Mouse (Mus musculus): ENCODE data around the gene Lcat. TPM values are rescaled to one million over a fixed set of nuclear protein-coding genes. Genes with fewer than 3 reads are reported as not detected.

Gene Lcat
- polyA plus RNA-seq, 1 experiment from 2014 or later = 97.1 TPM

DNA sequence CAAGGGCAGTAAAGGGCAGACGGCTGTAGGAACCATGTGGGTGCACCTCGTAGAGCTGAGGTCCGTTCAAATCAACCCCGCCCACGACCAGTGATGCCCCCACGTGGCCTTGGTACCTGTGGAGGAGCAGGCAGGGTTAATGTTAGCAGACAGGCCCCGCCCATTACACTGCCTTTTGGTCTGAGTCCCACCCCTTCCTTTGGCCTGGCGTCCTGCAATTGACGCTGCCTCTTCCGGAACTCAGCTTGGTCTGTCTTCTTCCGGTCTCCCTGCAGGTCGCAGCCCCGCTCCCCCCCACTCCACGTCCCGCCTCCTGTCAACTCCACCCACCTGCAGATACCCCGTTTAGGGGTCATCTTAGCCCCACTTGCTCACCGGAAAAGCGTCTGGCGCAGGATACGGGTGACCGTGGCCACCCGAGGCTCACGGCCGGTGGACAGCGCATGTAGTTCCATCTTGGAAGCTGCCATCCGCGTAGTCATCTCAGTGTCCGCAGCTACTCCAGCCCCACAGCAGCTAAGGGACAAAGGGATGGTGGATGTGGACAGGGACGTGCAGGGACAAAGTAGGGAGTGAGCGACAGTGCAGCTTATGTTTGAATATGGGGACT, 6.2 kb downstream of the Lcat start:
- H3K4me1 ChIP-seq (ENCODE audit: control insufficient read depth, low read depth, low read length) = peaks cover 26% of the 10 kb centered on the region
- H3K27ac ChIP-seq (ENCODE audit: low read length) = peak overlapping the region; percentile 81
- WGBS (ENCODE audit: insufficient replicate concordance) = under 1% methylated on average over 30 of the region's 30 CpGs
- H3K4me3 ChIP-seq (ENCODE audit: low read depth, low read length) = peak overlapping the region; percentile 77
- no peaks in the 10 kb centered on the region for H3K27me3 ChIP-seq (ENCODE audit: control insufficient read depth, insufficient read depth, low read depth, low read length)
- H3K9me3 ChIP-seq (replicated peaks; ENCODE audit: control insufficient read depth, low read length) = no peaks in the 10 kb centered on the region
- peak overlapping the region; percentile 95 for H3K4me2 ChIP-seq (ENCODE audit: low read depth, low read length)
- H3K9ac ChIP-seq (ENCODE audit: low read depth, low read length) = peak overlapping the region; percentile 83
- ATAC-seq (ENCODE audit: low read depth) = peak; percentile 85
- no peaks in the 10 kb centered on the region for H3K36me3 ChIP-seq (ENCODE audit: control insufficient read depth, insufficient read depth)

DNA sequence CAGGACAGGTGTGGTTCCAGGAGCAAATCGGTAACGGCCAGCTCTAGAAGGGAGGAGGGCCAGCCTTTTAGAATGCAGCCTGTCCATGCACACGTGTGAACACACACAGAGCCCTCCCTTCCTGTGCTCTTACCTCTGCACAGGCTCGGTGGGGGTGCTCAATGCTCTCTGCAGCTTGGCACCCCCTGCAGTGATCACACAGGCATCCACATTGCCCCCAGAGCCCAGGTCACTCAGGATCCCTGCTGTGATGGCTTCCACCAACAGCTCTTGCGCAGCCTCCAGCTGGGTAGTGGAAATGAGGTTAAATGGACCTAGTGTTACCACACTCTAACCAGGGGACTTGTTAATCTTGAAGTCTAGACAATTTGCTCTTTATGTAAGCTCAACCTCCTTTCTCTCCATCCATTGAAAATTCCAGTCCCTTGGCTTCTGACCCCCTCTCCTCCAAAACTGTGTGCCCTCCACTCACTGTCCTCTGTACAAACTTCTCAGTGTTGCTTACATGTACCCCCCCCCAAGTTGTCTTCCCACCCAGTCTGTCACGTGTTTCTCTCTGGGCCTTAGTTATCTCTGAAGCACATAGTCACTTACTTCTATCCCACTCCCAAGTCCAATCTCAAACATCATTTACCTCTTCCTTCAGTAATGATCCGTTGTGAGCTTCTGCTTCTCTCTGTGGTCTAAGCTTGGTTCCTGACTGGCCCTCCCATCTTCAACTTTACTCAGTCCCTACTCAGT, 7.1 kb downstream of the Lcat start:
- peak overlapping the region; percentile 45; the same call in 1 of the 2 replicates for H3K9ac ChIP-seq (ENCODE audit: low read depth, low read length)
- no peaks in the 10 kb centered on the region for H3K27me3 ChIP-seq (ENCODE audit: control insufficient read depth, insufficient read depth, low read depth, low read length)
- H3K27ac ChIP-seq (ENCODE audit: low read length) = peak overlapping the region; percentile 18; the same call in 1 of the 2 replicates
- peaks cover 26% of the 10 kb centered on the region for H3K4me1 ChIP-seq (ENCODE audit: control insufficient read depth, low read depth, low read length)
- H3K36me3 ChIP-seq (ENCODE audit: control insufficient read depth, insufficient read depth) = no peaks in the 10 kb centered on the region
- peak overlapping the region; percentile 95 for H3K4me2 ChIP-seq (ENCODE audit: low read depth, low read length)
- peak overlapping the region; percentile 77 for H3K4me3 ChIP-seq (ENCODE audit: low read depth, low read length)
- 18% methylated on average over 7 of the region's 7 CpGs for WGBS (ENCODE audit: insufficient replicate concordance)
- no peaks in the 10 kb centered on the region for H3K9me3 ChIP-seq (replicated peaks; ENCODE audit: control insufficient read depth, low read length)
- ATAC-seq (ENCODE audit: low read depth) = no peak

DNA sequence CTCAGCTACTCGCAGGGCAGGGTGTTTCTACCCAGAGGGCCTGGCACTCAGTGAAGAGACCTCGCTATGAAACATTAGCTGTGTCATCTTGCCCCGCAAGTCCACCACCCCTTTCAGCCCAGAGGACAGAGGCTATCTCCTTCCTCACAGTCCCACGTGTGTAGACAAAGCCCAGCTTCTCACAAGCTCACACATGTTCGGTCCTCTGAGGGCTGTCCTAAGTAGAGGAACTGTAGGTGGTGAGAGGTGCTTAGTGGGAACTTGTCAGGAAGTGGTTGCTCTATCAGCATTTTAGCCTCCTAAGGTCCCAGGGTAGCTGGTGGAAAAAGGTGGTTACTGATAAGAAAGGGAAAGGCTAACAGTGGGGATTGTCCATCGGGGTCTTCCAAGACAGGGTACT, 8.1 kb downstream of the Lcat start:
- Histone ChIP-seq H3K9ac (ENCODE audit: low read depth, low read length) (no peak overlapping the region), H3K9me3 (replicated peaks; ENCODE audit: control insufficient read depth, low read length) (no peaks in the 10 kb centered on the region), H3K4me1 (ENCODE audit: control insufficient read depth, low read depth, low read length) (peaks cover 26% of the 10 kb centered on the region), H3K4me3 (ENCODE audit: low read depth, low read length) (no peak overlapping the region), H3K36me3 (ENCODE audit: control insufficient read depth, insufficient read depth) (no peaks in the 10 kb centered on the region), H3K27ac (ENCODE audit: low read length) (peak overlapping the region; percentile 21; the same call in 1 of the 2 replicates), H3K27me3 (ENCODE audit: control insufficient read depth, insufficient read depth, low read depth, low read length) (no peaks in the 10 kb centered on the region), H3K4me2 (ENCODE audit: low read depth, low read length) (no peak overlapping the region)
- ATAC-seq (ENCODE audit: low read depth) = no peak
- 18% methylated on average over 6 of the region's 6 CpGs for WGBS (ENCODE audit: insufficient replicate concordance)

DNA sequence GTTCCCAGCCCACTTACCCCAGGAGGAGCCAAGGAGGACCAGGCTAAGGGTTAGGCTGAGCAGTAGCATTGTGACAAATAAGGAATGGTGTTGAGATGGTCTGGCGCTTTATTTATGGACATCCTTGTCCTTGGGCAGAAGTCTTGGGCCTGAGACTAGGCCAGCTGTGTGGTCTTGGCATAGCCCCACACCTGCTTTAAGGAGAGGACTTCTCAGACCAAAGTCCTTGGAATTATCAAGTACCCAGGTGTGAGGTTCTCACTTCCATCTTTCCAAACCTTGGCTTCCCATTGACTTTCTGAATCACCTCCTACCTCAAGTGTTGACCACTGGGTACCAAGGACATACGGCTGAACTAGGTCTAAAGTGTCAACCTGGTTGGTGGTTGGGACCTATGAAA, 9.4 kb downstream of the Lcat start, which contains the start of gene Ctrl:
Ctrl (minus strand) TSS at position 101 of the 400 bp plus-strand sequence.
- Histone ChIP-seq H3K9ac (ENCODE audit: low read depth, low read length) (no peak within 1 kb of the TSS), H3K36me3 (ENCODE audit: control insufficient read depth, insufficient read depth) (0 out of 2 replicates have a peak, but pooled peaks cover 2% of the 10 kb centered on the region), H3K4me3 (ENCODE audit: low read depth, low read length) (no peak within 1 kb of the TSS), H3K9me3 (replicated peaks; ENCODE audit: control insufficient read depth, low read length) (no peaks in the 10 kb centered on the region), H3K4me2 (ENCODE audit: low read depth, low read length) (no peak within 1 kb of the TSS), H3K4me1 (ENCODE audit: control insufficient read depth, low read depth, low read length) (peaks cover 26% of the 10 kb centered on the region), H3K27me3 (ENCODE audit: control insufficient read depth, insufficient read depth, low read depth, low read length) (no peaks in the 10 kb centered on the region), H3K27ac (ENCODE audit: low read length) (no peak within 1 kb of the TSS)
- 78% methylated on average over 2 of the region's 2 CpGs for WGBS (ENCODE audit: insufficient replicate concordance)
- ATAC-seq (ENCODE audit: low read depth) = no peak

DNA sequence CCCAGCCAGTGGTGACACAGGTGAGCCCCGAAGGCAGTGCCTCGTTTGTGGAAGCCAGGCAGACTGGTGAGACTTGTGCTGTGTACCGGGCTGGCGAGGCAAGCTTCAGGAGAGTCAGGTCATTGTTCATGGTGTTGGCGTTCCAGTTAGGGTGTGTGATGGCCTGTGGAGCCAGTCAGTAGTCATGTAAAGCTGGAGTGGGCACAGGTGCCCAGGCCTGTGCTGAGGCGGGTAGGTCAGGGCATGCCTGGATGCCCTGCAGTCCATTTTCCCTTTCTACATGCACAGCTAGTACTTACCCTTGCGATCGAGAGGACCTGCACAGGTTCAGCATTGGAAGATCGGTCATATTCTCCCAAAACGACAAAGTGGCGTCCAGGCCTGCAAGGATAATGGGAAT, 10.7 kb downstream of the Lcat start:
- no peak overlapping the region for H3K4me3 ChIP-seq (ENCODE audit: low read depth, low read length)
- no peak overlapping the region for H3K27ac ChIP-seq (ENCODE audit: low read length)
- H3K36me3 ChIP-seq (ENCODE audit: control insufficient read depth, insufficient read depth) = 0 out of 2 replicates have a peak, but pooled peaks cover 2% of the 10 kb centered on the region
- H3K9me3 ChIP-seq (replicated peaks; ENCODE audit: control insufficient read depth, low read length) = no peaks in the 10 kb centered on the region
- WGBS (ENCODE audit: insufficient replicate concordance) = 79% methylated on average over 11 of the region's 11 CpGs
- H3K9ac ChIP-seq (ENCODE audit: low read depth, low read length) = no peak overlapping the region
- H3K4me1 ChIP-seq (ENCODE audit: control insufficient read depth, low read depth, low read length) = peaks cover 20% of the 10 kb centered on the region
- ATAC-seq (ENCODE audit: low read depth) = no peak
- H3K27me3 ChIP-seq (ENCODE audit: control insufficient read depth, insufficient read depth, low read depth, low read length) = no peaks in the 10 kb centered on the region
- H3K4me2 ChIP-seq (ENCODE audit: low read depth, low read length) = no peak overlapping the region

DNA sequence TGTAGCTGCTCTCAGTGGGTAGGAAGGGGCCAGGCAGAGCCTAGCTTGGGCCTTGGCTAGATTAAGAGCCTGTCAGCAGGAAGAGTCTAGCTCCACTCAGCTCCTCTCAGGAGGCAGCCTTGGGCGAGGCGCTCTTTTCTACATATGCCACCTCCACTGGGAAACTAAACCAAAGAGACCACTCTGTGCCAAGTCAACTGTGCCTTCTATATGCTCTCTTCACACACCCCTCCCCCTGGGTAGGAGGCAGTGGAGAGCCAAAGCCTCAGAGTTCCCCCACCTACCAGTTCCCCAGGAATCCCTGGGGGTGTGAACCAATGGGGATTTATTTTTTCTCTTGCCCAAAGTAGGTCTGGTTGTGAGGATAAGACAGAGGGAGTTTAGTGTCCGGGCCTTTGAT, 11.9 kb downstream of the Lcat start:
- no peak overlapping the region for H3K4me3 ChIP-seq (ENCODE audit: low read depth, low read length)
- peaks cover 15% of the 10 kb centered on the region for H3K4me1 ChIP-seq (ENCODE audit: control insufficient read depth, low read depth, low read length)
- H3K4me2 ChIP-seq (ENCODE audit: low read depth, low read length) = no peak overlapping the region
- ATAC-seq (ENCODE audit: low read depth) = no peak
- no peaks in the 10 kb centered on the region for H3K27me3 ChIP-seq (ENCODE audit: control insufficient read depth, insufficient read depth, low read depth, low read length)
- no peaks in the 10 kb centered on the region for H3K9me3 ChIP-seq (replicated peaks; ENCODE audit: control insufficient read depth, low read length)
- 0 out of 2 replicates have a peak, but pooled peaks cover 2% of the 10 kb centered on the region for H3K36me3 ChIP-seq (ENCODE audit: control insufficient read depth, insufficient read depth)
- WGBS (ENCODE audit: insufficient replicate concordance) = 79% methylated on average over 3 of the region's 3 CpGs
- no peak overlapping the region for H3K27ac ChIP-seq (ENCODE audit: low read length)
- H3K9ac ChIP-seq (ENCODE audit: low read depth, low read length) = no peak overlapping the region

DNA sequence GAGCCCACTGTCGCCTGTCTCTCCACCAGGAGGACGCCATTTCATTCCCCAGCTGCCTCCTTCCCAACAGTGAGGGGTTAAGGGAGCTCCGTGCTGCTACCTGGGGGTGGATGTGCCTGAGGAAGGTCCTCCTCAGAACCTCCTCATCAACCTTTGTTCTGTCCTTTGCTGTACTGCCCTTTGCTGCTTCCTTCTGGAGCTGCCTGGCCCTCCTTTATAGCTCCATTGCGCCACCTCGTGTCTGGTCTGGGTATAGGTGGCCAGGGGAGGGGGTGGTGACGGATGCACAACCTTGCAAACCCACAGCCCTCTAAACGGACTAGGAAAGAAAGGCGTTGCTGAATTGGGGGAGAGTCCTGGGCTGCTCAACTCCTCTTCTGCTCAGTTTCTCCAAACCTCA, 12.6 kb downstream of the Lcat start:
- Histone ChIP-seq H3K4me2 (ENCODE audit: low read depth, low read length) (no peak overlapping the region), H3K27me3 (ENCODE audit: control insufficient read depth, insufficient read depth, low read depth, low read length) (no peaks in the 10 kb centered on the region), H3K27ac (ENCODE audit: low read length) (no peak overlapping the region), H3K4me3 (ENCODE audit: low read depth, low read length) (no peak overlapping the region), H3K9ac (ENCODE audit: low read depth, low read length) (no peak overlapping the region), H3K36me3 (ENCODE audit: control insufficient read depth, insufficient read depth) (0 out of 2 replicates have a peak, but pooled peaks cover 2% of the 10 kb centered on the region), H3K9me3 (replicated peaks; ENCODE audit: control insufficient read depth, low read length) (no peaks in the 10 kb centered on the region), H3K4me1 (ENCODE audit: control insufficient read depth, low read depth, low read length) (peaks cover 8% of the 10 kb centered on the region)
- peak; percentile 37; the same call in 1 of the 2 replicates for ATAC-seq (ENCODE audit: low read depth)
- 19% methylated on average over 8 of the region's 8 CpGs for WGBS (ENCODE audit: insufficient replicate concordance)

DNA sequence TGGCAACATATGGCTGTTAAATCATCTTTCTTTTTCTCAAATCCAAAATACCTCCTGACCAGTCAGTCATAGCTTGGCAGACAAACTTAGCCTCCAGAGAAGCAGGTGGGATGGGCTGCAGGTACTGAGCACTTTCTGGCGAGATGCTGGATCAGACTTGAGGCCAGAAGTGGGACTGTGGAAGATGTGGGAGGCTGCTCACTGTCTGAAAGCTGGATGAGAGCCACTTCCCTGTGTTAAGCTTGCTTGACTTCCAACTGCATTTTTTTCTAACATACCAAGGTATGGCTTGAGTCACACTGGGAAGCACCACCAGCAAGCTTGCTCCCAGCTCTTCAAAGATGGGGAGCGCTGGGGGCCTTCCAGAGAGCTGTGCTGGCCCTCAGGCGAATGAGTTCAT, 18.1 kb downstream of the Lcat start:
- Histone ChIP-seq H3K4me1 (ENCODE audit: control insufficient read depth, low read depth, low read length) (no peaks in the 10 kb centered on the region), H3K4me2 (ENCODE audit: low read depth, low read length) (no peak overlapping the region), H3K27ac (ENCODE audit: low read length) (no peak overlapping the region), H3K27me3 (ENCODE audit: control insufficient read depth, insufficient read depth, low read depth, low read length) (no peaks in the 10 kb centered on the region), H3K9me3 (replicated peaks; ENCODE audit: control insufficient read depth, low read length) (no peaks in the 10 kb centered on the region), H3K9ac (ENCODE audit: low read depth, low read length) (no peak overlapping the region), H3K36me3 (ENCODE audit: control insufficient read depth, insufficient read depth) (0 out of 2 replicates have a peak, but pooled peaks cover 2% of the 10 kb centered on the region), H3K4me3 (ENCODE audit: low read depth, low read length) (no peak overlapping the region)
- WGBS (ENCODE audit: insufficient replicate concordance) = 68% methylated on average over 3 of the region's 3 CpGs
- ATAC-seq (ENCODE audit: low read depth) = no peak

DNA sequence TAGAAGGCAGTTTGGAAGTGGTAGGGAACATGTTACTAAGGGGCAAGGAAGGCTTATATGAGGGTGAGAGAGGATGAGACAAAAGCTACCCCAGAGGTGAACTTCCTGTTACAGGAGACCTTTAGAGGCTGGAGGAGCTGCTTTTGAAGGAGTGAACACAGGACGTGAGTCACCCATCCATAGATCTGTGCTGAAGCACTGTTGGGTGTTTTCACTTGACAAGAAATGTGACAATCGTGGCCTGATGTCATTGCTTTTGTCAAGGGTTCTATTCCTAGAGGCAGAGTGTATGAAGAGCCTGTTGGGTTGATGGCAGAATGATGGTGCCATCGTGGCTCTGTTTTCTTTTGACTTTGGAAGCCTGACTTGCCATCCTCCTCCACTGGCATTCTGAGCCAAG, 23.8 kb downstream of the Lcat start:
- Histone ChIP-seq H3K27ac (ENCODE audit: low read length) (no peak overlapping the region), H3K9ac (ENCODE audit: low read depth, low read length) (no peak overlapping the region), H3K9me3 (replicated peaks; ENCODE audit: control insufficient read depth, low read length) (no peaks in the 10 kb centered on the region), H3K4me2 (ENCODE audit: low read depth, low read length) (no peak overlapping the region), H3K27me3 (ENCODE audit: control insufficient read depth, insufficient read depth, low read depth, low read length) (no peaks in the 10 kb centered on the region), H3K4me3 (ENCODE audit: low read depth, low read length) (no peak overlapping the region), H3K4me1 (ENCODE audit: control insufficient read depth, low read depth, low read length) (no peaks in the 10 kb centered on the region), H3K36me3 (ENCODE audit: control insufficient read depth, insufficient read depth) (no peaks in the 10 kb centered on the region; the same call in 1 of the 2 replicates)
- ATAC-seq (ENCODE audit: low read depth) = no peak
- WGBS (ENCODE audit: insufficient replicate concordance) = 67% methylated on average over 3 of the region's 3 CpGs

Data from liver, embryonic 16.5 days (tissue).